In the genomic region with DNA sequence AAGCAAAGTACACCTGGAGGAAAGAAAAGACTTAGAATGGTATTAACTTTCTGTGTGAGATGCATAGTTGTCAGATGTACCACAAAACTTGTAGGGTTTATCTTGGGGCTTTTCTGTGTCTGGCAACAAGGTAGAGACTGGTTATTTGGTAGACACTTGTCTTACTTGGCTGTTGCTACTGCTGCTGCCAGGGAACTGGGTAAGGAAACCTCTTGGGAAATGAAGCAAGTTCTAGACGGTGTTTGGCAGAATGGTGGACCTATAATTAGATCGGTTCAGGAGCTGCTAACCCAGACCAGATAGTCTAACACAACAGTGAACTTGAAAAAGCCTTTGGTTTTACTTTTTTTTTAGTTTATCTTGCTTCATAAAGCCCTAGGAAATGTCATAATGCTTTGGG, we compare ENCODE assay signal across 9 mouse cellular contexts. TPM values are rescaled to one million over a fixed set of nuclear protein-coding genes. Genes with fewer than 3 reads are reported as not detected.
DNase-seq lines count a peak whose midpoint lies in the region; ATAC-seq and TF ChIP-seq lines count a peak whose summit lies in the region.
"Had no signal": no experiment of that assay in that cellular context is flagged by ENCODE, and none has a peak within 500 bp of the region (broad histone marks: within the 10 kb centered on the region; RNA-seq: fewer than 3 reads in every experiment).

No protein-coding gene starts in this region.

- ATAC-seq in heart, embryonic 15.5 days (replicated peaks; ENCODE audit: insufficient number of reproducible peaks, insufficient read depth, low FRiP score, low read depth): no peak
- ATAC-seq in liver, embryonic 16.5 days (ENCODE audit: low read depth): no peak

- DNase-seq in adrenal gland, postnatal 10 days: peak; percentile 30
- DNase-seq in adrenal gland, postnatal 36 days: no peak
- DNase-seq in ES-E14 (ENCODE audit: low read depth, low spot score): no peak
- no peak for DNase-seq in cerebellum, adult 8-10 months
- DNase-seq in thymus, postnatal 10 days (ENCODE audit: low spot score in 2 of 2): no peak
- DNase-seq in thymus, adult 18-20 months: no peak
- DNase-seq: left cerebral cortex, postnatal 4 days had no signal

- peak overlapping the region; percentile 69 for H3K4me2 ChIP-seq in heart, embryonic 15.5 days
- peak overlapping the region; percentile 79 for H3K4me2 ChIP-seq in liver, embryonic 16.5 days (ENCODE audit: low read depth, low read length)

- no peaks in the 10 kb centered on the region for H3K9me3 ChIP-seq in ES-E14 (ENCODE audit: control insufficient read depth, insufficient read depth, low read depth, low read length)
- no peaks in the 10 kb centered on the region for H3K9me3 ChIP-seq in heart, embryonic 15.5 days (replicated peaks)
- H3K9me3 ChIP-seq in liver, embryonic 16.5 days (replicated peaks; ENCODE audit: control insufficient read depth, low read length): no peaks in the 10 kb centered on the region

- H3K4me1 ChIP-seq in ES-E14 (ENCODE audit: control insufficient read depth in 2 of 2, insufficient read depth in 2 of 2, low read length in 2 of 2, poor library complexity in 1 of 2): peaks cover 2 to 4% of the 10 kb centered on the region in 2 experiments; a peak in 1 of 4 replicates
- H3K4me1 ChIP-seq in heart, embryonic 15.5 days (replicated peaks): peaks cover 57% of the 10 kb centered on the region
- peaks cover 67% of the 10 kb centered on the region for H3K4me1 ChIP-seq in liver, embryonic 16.5 days (ENCODE audit: control insufficient read depth, low read depth, low read length)

- peaks cover 4% of the 10 kb centered on the region; the same call in 1 of the 2 replicates for H3K36me3 ChIP-seq in ES-E14 (ENCODE audit: control insufficient read depth, insufficient read depth, low read length, poor library complexity, severe bottlenecking)
- peaks cover 6% of the 10 kb centered on the region; the same call in 1 of the 2 replicates for H3K36me3 ChIP-seq in heart, embryonic 15.5 days
- no peaks in the 10 kb centered on the region for H3K36me3 ChIP-seq in liver, embryonic 16.5 days (ENCODE audit: control insufficient read depth, insufficient read depth)

- 23% methylated on average over 2 of the region's 2 CpGs for WGBS in heart, embryonic 15.5 days
- WGBS in liver, embryonic 16.5 days (ENCODE audit: insufficient replicate concordance): 40% methylated on average over 2 of the region's 2 CpGs

- peak overlapping the region; percentile 100; a peak in 3 of 4 replicates for H3K4me3 ChIP-seq in ES-E14 (ENCODE audit: insufficient read depth in 1 of 2, low read depth in 1 of 2, low read length in 2 of 2, poor library complexity in 1 of 2, severe bottlenecking in 1 of 2)
- H3K4me3 ChIP-seq in heart, embryonic 15.5 days: peak overlapping the region; percentile 94
- peak overlapping the region; percentile 95 for H3K4me3 ChIP-seq in liver, embryonic 16.5 days (ENCODE audit: low read depth, low read length)

- H3K9ac ChIP-seq in ES-E14 (ENCODE audit: insufficient read depth, low read depth, low read length, poor library complexity, severe bottlenecking): no peak overlapping the region
- H3K9ac ChIP-seq in heart, embryonic 15.5 days: peak overlapping the region; percentile 95; the same call in 1 of the 2 replicates
- H3K9ac ChIP-seq in liver, embryonic 16.5 days (ENCODE audit: low read depth, low read length): peak overlapping the region; percentile 93

- in situ Hi-C loops in ES-E14 (cut with MboI; ENCODE audit: low sequenced_read_pairs in 2 of 2, unreplicated experiment in 2 of 2): no loop called here

- H3K27me3 ChIP-seq in heart, embryonic 15.5 days: no peaks in the 10 kb centered on the region
- H3K27me3 ChIP-seq in liver, embryonic 16.5 days (ENCODE audit: control insufficient read depth, insufficient read depth, low read depth, low read length): no peaks in the 10 kb centered on the region

- no peak overlapping the region for H3K27ac ChIP-seq in ES-E14 (ENCODE audit: insufficient read depth, low read depth, low read length, poor library complexity, severe bottlenecking)
- peak overlapping the region; percentile 98 for H3K27ac ChIP-seq in heart, embryonic 15.5 days
- peak overlapping the region; percentile 98 for H3K27ac ChIP-seq in liver, embryonic 16.5 days (ENCODE audit: low read length)

TF ChIP-seq in ES-E14, 5 proteins besides CTCF, POLR2A, EP300 and RAD21:
- no peak for TF ChIP-seq CHD2 (IDR thresholded peaks at IDR 0.05; ENCODE audit: low read depth, low read length)
- TF ChIP-seq ZC3H11A (IDR thresholded peaks at IDR 0.05; ENCODE audit: borderline replicate concordance, low read depth, low read length): no peak

RNA-seq across cellular contexts. Expression of a gene that starts 1.4 kb away (rescaled TPM):
- total RNA-seq in adrenal gland, postnatal 10 days (2021): 1,000 to 10,000 TPM; 1,048 to 1,207 TPM
- 100 to 1,000 TPM; 369 to 370 TPM for total RNA-seq in adrenal gland, postnatal 36 days (2021)
- total RNA-seq in ES-E14 (2012; rRNA removed): 107 and 143 TPM in 2 replicates
- polyA plus RNA-seq in heart, embryonic 15.5 days (2015; fragmentation: Nextera tagmentation; extraction: Ambion mirVana): 448 and 450 TPM in 2 replicates
- 102 and 107 TPM in 2 replicates for polyA plus RNA-seq in liver, embryonic 16.5 days (2015; fragmentation: Nextera tagmentation; extraction: Ambion mirVana)

RNA-seq across cellular contexts. Expression of a gene that starts 16.7 kb away (rescaled TPM):
- 100 to 1,000 TPM; 149 to 165 TPM for total RNA-seq in adrenal gland, postnatal 10 days (2021)
- total RNA-seq in adrenal gland, postnatal 36 days (2021): 100 to 1,000 TPM; 170 to 204 TPM
- total RNA-seq in ES-E14 (2012; rRNA removed): 218 and 257 TPM in 2 replicates
- polyA plus RNA-seq in heart, embryonic 15.5 days (2015; fragmentation: Nextera tagmentation; extraction: Ambion mirVana): 186 and 213 TPM in 2 replicates
- polyA plus RNA-seq in liver, embryonic 16.5 days (2015; fragmentation: Nextera tagmentation; extraction: Ambion mirVana): 86.6 and 92.8 TPM in 2 replicates

RNA-seq across cellular contexts. Expression of a gene that starts 29.8 kb away (rescaled TPM):
- 100 to 1,000 TPM in 1 of 2 experiments, 10 to 100 TPM in 1; 99.9 to 128 TPM for total RNA-seq in adrenal gland, postnatal 10 days (2021)
- total RNA-seq in adrenal gland, postnatal 36 days (2021): 10 to 100 TPM; 70.3 to 83.5 TPM
- total RNA-seq in ES-E14 (2012; rRNA removed): 8.2 and 10.1 TPM in 2 replicates
- polyA plus RNA-seq in heart, embryonic 15.5 days (2015; fragmentation: Nextera tagmentation; extraction: Ambion mirVana): 17.0 TPM in 2 replicates
- polyA plus RNA-seq in liver, embryonic 16.5 days (2015; fragmentation: Nextera tagmentation; extraction: Ambion mirVana): 0.65 and 0.96 TPM in 2 replicates

RNA-seq across cellular contexts. Expression of a gene that starts 35.8 kb away (rescaled TPM):
- 10 to 100 TPM; 24.0 to 32.8 TPM for total RNA-seq in adrenal gland, postnatal 10 days (2021)
- 10 to 100 TPM; 17.7 to 19.6 TPM for total RNA-seq in adrenal gland, postnatal 36 days (2021)
- 21.9 and 25.4 TPM in 2 replicates for total RNA-seq in ES-E14 (2012; rRNA removed)
- 22.3 and 27.8 TPM in 2 replicates for polyA plus RNA-seq in heart, embryonic 15.5 days (2015; fragmentation: Nextera tagmentation; extraction: Ambion mirVana)
- polyA plus RNA-seq in liver, embryonic 16.5 days (2015; fragmentation: Nextera tagmentation; extraction: Ambion mirVana): 13.2 and 14.8 TPM in 2 replicates

RNA-seq across cellular contexts. Expression of a gene that starts 38.0 kb away (rescaled TPM):
- 10 to 100 TPM; 53.3 to 57.8 TPM for total RNA-seq in adrenal gland, postnatal 10 days (2021)
- 10 to 100 TPM; 56.4 to 70.6 TPM for total RNA-seq in adrenal gland, postnatal 36 days (2021)
- 11.1 and 11.4 TPM in 2 replicates for total RNA-seq in ES-E14 (2012; rRNA removed)
- polyA plus RNA-seq in heart, embryonic 15.5 days (2015; fragmentation: Nextera tagmentation; extraction: Ambion mirVana): 6.8 and 11.8 TPM in 2 replicates
- 4.0 and 4.3 TPM in 2 replicates for polyA plus RNA-seq in liver, embryonic 16.5 days (2015; fragmentation: Nextera tagmentation; extraction: Ambion mirVana)
